Mouse (Mus musculus): ENCODE results near the gene Nxf1.

Nxf1 gene

DNA sequence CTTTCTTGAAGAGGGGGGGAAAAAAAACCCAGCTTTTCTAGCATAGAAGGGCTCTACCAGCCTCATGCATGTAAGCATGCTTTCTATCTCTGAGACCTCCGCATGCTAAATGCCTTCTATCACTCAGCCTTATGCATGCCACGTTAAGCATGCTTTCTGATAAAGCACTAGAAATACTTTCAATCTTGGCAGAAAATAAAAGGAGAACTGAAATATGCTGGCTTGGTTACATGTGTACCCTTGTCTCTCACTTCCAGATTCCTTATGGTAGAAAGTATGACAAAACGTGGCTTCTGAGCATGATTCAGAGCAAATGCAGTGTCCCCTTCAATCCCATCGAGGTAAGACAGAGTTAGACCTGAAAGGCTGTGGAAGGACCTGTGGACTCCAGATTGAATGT lies 6.4 kb downstream of the Nxf1 start:
- no peak for DNase-seq (ENCODE audit: low spot score in 2 of 2)

DNA sequence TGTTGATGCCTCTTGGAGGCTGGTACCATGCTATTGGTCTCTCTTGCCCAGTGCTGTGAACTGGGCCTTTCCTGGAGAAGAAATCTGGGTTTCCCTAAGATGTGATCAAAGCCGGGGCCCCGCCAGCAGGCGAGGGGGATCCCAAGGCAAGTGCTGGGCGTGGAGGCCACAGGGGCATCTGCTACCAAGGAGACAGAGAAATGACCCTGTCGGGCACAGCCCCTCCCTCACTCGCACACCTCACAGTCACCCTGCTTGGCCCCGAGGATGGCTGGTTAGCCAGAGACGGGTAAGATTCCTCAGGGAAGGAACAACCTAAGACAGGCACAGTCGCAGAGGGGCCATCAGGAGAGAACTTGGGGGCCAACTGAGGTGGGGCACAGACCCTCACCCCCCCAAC lies 8.7 kb downstream of the Nxf1 start:
- DNase-seq (ENCODE audit: low spot score in 2 of 2): no peak

DNA sequence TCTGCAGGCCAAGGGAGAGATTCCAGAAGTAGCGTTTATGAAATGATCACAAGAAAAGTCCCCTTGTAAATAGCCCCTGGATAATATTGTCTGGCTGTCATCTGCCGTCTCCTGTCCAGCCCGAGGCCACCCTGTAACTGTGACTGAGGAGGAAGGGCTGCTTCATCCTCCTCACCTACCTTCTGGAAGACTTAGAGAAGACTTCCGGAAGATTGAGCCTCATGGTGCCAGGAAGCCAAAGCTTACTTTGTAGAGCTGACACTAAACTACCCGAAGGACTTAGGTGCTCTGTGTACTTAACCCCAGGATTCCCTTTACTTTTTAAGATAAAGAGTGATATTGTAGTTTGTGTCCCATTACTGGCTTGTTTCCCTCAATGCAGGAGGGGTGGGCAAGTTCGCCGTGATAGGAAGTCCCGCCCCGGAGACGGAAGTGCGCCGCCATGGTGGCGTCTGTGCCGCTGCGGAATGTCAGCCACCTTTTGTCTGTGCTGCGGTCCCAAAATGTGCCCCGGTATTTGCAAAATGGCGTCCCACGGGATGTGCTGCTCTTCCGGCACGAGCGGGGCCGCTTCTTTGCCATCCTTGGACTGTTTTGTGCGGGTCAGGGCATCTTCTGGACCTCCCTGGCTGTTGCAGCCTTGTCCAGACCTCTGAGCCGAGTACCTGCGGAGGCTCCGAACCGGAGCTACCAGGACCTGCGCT lies 13.8 kb downstream of the Nxf1 start, which contains the start of gene Tmem223:
Tmem223 (plus strand) TSS at position 430 of the 704 bp plus-strand sequence.
- DNase-seq (ENCODE audit: low spot score in 2 of 2): peak; percentile 69 to 79

DNA sequence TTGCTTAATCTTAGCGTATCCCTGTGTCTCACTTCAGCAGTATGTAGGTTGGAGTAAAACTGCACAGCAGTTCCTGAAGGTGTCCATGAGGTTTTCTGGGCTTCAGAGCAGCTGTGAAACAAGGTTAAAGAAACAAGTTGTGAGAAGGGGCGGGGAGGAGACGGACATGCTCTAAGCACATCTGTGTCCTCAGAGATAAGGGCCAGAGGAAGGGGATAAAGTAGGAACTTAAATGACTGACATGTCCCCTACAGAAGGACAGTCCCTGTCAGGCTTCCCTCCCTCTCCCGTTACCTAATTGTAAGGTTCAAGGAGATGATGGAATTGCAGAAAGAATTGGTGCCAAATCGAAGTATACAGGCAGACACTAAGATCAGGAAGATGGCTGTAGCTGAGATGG lies 16.1 kb downstream of the Nxf1 start:
- DNase-seq (ENCODE audit: low spot score in 2 of 2): no peak

DNA sequence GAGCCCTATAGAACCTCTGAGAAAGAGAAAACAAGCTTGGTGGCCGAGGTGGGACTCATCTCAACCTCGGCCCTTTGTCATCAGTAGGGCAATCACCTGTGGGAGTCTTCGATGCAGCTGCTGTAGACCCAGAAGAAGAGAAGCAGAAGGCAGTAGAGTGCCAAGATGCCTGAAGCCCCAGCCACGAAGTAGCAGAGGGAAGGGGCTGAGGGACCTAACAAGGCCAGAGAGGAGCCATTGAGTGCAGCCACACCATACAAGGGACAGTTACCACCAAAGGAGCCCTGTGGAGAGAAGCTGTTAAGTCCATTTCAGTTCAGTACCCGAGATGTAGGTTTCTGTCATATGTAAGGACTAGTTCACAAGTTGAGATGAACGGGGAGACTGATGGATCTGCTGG lies 16.5 kb downstream of the Nxf1 start:
- DNase-seq (ENCODE audit: low spot score in 2 of 2): no peak

DNA sequence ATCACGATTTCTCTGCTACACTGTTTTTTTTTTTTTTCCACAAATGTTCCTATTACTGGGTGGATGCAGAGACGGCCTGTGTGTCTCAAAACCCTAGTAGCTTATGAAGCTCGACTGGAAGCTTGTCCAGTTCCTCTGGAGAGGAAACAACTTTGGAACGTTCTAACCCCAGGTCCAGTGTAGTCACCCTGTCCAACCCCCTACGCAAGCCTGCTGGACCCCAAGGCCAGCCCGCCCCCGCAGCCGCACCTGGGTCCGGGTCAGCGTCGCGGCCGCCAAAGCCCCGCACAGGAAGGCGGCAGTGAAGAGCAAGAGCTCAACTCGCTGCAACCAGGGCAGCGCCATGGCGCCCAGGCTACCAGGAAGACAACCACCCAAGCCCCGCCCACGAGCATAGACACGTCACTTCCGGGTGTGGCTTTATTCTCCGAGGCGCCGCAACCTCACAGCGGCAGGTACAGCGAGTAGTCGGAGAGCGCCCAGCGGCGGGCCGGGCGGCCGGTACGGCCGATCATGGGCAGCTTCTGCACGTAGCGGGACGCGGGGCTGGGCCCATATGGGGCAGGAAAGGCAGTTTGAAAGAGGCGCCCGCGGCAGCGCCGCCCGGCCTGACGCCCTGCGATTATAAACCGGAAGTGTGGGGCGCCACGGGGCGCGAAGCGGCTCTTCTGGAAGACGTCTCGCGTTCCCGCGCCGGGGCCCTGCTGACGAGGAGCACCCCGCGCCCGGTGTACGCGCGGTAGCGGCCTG lies 17.4 kb downstream of the Nxf1 start, which contains the start of gene Tmem179b:
Tmem179b (minus strand) TSS at position 382 of the 750 bp plus-strand sequence.
- peak; percentile 95 to 97 for DNase-seq (ENCODE audit: low spot score in 2 of 2)

DNA sequence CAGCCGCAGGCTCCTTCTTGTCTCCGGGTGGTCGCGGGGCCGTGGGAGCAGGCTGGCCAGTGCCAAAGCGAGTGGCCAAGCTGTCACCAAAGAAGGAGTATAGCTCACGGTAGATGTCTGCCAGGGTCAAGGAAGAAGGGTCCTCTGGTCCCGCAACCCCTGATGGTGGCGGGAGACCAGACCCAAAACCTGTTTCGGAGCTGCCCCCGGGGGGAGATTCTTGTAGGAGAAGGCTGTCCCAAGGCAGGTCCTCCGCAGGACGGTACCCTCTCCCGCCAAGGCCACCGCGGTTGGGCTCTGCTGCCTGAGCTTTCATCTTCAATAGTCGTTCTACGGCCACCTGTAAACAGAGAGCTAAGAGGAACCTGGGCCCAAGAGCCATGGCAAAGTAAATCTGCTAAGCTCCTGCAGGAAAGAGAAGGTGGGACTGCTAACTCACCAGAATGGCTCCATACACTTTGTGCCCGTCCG lies 18.1 kb downstream of the Nxf1 start:
- DNase-seq (ENCODE audit: low spot score in 2 of 2): peak in 1 of 2 experiments; percentile 23

DNA sequence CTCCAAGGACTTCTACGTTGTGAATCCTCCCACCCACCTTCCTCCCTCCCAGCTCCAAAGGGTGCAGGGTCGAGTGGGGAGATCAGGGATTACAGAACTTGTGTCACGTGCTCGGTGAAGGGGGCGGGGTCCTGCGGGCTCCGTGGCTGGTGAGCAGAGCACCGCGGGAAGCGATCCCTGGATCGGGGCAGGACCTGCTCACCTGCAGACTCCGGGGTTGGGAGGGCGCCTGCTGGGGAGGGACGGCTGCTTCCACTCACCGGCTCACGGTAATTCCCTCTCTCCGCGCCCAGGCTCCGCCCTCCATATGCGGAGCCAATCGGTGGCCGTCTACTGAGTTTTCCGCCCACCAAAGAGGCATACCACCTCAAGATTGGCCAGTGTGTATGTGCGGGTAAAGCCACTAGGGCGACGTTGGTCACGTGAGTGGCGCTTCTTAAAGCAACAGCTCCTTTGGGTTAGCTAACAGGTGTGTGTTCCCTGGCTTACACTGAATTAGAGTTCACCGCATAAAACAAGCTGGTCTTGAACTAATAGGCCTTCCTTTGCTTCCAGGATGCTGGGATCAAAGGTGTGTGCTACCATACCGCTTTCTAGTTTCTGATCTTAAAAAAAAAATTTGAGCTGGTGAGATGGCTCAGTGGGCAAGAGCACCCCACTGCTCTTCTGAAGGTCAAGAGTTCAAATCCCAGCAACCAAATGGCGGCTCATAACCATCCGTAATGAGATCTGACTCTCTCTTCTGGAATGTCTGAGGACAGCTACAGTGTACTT lies 29.3 kb downstream of the Nxf1 start, which contains the start of gene Taf6l:
Taf6l (minus strand) TSS at position 410 of the 774 bp plus-strand sequence.
- DNase-seq (ENCODE audit: low spot score in 2 of 2): peak; percentile 84 to 90

DNA sequence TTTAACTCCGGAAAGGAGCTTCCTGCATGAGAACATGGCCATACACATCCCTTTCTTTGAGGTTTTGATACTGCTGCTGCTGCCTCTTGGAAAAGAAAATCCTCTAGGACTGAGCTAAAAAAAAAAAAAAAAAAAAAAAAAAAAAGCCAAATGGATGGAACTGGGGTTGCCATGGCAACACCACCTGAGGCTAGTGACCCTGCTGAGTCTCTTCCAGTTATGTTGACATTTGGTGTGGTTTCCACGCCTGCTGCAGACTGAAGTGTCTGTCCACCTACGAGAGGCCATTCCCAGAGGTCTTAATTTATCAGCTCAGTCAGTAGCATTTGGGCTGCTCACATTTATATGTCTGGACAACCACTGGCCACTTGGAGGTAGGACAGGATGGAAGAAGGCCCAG lies 31.6 kb downstream of the Nxf1 start:
- no peak for DNase-seq (ENCODE audit: low spot score in 2 of 2)

DNA sequence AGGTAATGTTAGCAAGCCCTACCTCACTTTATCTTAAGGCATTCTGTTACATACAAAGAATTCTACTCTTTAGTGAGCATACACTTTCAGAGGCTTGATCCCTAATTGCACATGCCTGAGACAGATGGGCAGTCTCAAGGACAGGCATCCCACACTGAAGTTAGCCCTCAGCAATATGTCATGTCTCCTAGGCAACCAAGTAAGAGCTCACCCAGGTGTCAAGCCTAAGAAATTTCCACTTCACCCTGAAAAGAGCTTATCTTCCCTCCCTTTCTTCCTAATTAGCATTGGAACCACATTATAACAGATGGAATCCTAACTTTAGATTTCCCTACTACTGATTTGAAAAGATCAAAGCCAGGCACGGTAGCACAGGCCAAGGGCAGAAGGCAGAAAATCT lies 32.3 kb downstream of the Nxf1 start:
- no peak for DNase-seq (ENCODE audit: low spot score in 2 of 2)

DNA sequence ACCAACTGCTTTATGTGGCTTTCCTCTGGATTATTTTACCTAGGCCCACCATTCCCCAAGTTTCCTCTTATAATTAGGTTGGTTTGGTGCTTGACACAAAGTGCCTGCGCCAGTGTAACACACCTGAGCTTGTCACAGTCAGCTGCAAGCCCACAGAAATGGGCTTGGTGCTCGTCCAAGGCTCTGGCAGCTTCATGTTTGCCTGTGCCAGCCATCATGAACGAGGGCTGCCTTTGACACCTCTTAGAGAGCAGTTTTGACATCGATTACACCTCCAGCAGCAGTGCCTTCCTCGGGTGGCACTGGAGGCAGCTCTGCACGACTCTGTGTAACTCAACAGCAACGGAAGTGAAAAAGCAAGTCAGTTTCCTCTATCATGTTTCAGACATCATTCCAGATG lies 33.3 kb downstream of the Nxf1 start:
- DNase-seq (ENCODE audit: low spot score in 2 of 2): no peak

DNA sequence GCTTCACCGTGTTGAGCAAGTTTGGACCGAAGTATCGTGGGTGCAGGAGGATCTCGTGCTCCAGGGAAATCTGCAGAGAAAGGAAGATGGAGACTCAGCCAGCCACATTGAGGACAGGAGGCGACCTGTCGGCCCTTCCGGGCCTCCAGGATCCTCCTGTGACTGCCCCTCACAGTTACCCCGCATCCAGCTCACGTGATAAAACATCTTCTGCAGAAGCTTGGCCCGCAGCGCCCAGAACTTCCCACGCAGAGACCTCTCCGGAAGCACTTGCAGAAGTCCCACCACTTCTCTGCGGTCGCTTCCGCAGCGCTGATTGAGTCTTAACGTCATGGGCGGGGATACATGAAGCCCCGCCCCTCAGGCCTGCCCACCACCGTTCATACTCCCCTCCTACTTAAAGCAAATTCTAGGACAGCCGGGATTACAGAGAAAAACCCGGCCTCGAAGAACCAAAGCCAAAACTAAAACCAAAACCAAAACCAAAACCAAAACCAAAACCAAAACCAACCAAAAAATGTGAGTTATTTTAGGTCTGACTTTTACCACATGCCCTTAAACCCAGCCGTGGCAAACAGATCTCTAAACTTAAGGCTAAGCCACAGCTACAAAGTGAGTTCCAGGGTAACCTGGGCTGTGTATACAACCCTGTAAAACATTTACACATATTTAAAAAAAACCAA lies 41.5 kb downstream of the Nxf1 start, which contains the start of gene Polr2g:
Polr2g (minus strand) TSS at position 314 of the 683 bp plus-strand sequence.
- DNase-seq (ENCODE audit: low spot score in 2 of 2): peak; percentile 83 to 91

DNA sequence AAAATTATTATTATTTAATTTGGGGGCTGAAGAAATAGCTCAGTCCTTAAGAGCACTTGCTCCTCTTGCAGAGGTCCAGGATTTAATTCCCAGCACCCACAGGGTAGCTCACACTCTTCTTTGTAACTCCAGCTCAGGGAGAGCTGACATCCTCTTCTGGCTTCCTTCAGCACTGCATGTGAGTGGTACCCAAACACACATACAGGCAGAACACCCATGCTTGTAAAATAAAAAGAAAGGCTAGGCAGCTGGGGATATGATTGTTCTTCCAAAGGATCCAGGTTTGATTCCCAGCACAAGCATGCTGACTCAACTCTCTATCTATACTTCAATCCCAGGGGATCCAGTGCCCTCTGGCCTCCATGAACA lies 42.1 kb downstream of the Nxf1 start:
- no peak for DNase-seq (ENCODE audit: low spot score in 2 of 2)

DNA sequence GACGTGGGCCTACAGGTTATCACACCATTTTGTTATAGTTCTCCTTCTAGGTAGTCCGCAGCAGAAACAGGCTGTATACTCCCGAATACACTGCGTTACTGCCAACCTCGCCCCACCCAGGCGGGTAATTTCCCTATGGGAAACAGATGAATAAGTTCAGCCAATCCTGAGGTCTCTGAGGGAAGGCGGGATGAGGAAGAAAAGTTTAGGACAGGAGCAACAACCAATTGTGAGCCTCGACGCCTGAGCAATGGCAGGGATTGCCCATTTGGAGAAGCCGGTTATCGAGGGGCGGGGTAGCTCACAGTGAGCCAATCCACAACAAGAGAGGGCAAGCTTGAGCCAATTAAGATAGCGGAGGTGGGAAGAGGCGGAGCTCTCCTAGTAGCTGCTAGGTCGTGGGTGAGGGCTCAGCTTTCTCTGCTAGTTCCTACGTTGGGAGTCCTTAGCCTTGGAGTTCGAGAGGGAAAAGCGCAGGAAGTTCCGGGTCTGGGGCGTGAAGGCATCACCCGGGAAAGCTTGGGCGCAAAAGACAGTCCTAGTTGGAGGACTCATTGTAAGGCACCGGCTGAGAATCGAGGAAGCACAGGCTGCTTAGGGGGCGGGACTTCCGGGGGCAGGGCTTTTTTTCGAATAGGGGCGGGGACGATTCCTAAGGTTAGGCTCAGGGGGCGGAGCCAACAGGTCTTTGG lies 45.4 kb downstream of the Nxf1 start, which contains the start of gene Zbtb3:
Zbtb3 (plus strand) TSS at position 426 of the 692 bp plus-strand sequence.
- DNase-seq (ENCODE audit: low spot score in 2 of 2): peak; percentile 88 to 94

DNA sequence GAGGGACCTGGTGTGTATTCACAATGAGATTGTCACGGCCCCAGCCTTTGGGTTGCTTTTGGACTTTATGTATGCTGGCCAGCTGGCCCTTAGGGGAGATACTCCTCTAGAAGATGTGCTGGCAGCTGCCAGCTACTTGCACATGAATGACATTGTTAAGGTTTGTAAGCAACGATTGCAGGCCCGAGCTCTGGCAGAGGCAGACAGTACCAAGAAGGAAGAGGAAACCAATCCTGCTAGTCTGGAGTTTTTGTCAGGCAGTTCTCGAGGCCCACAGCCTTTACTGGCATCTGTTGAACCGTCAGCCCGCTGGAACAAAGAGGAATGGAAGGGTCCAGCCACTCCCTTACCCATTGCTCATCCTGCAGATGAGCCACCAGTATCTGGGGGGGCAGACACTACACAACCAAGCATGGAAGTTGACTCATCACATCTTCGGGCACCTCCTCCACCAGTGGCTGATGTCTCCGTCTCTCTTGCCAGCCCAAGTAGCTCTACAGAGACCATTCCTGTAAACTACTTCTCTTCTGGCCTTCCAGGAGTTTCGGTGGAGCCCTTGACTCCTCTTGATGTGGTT lies 46.4 kb downstream of the Nxf1 start:
- no peak for DNase-seq (ENCODE audit: low spot score in 2 of 2)

DNA sequence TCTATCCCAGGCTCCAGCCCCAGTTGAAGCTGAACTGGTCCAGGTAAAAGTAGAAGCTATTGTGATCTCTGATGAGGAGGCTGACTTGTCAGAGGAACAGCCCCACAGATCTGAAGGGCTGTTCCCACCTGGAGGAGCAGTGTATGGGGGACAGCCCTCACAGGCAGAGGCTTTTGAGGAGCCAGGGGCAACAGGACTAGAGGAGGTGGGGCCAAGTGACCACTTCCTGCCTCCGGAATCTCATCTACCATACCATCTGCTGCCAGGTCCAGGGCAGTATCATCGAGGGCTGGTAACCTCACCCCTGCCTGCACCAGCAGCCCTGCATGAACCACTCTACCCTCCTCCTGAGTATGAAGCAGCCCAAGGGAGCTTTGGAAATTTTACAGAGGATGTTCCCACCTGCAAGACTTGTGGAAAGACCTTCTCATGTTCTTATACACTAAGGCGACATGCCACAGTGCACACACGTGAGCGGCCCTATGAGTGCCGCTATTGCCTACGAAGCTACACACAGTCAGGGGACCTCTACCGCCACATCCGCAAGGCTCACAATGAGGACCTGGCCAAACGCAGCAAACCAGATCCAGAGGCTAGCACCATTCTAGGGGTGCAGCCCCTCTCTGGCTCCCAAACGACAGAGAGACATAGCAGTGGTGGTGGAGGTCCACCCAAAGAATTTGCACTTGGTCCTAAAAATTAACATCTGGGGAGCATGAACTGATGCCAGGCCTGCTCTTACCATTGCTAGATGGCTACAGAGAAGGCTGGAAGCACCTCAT lies 47.2 kb downstream of the Nxf1 start:
- no peak for DNase-seq (ENCODE audit: low spot score in 2 of 2)

DNA sequence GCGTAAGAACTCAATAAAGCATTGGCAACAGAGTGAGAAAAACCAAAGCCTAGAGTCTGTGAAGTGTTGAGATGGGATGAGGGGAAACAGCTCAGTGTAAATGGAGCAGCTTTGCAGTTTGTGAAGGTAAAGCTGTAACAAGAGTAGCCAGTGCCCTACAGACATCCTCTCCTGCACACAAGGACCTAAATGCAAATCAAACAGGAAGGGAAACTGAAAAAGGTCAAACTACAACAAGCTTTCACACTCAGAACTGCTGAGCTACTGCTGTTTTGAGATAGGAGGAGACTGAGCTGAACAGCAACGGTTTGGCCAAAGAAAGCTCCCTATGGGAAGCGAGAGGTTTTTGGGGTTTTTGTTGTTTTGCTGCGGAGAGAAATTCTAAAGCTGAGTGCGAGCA lies 49.9 kb downstream of the Nxf1 start:
- DNase-seq (ENCODE audit: low spot score in 2 of 2): no peak

DNA sequence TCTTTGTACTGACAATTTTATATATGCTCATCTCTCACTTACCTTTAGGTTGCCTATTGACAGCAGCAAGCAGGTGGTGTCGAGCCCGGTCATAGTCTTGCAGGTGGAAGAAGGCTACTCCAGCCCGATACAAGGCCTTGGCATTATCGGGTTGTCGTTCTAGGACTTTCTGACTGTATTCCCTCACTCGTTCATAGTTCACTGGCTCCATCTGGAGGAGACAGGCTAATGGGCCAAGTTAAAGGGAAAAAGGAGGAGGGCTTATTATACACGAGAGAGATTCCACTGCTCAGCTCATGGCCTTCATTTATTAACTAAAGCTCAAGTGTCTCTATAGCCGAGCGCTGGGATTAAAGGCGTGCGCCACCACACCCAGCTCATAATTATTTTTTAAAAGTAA lies 58.9 kb downstream of the Nxf1 start:
- no peak for DNase-seq (ENCODE audit: low spot score in 2 of 2)

DNA sequence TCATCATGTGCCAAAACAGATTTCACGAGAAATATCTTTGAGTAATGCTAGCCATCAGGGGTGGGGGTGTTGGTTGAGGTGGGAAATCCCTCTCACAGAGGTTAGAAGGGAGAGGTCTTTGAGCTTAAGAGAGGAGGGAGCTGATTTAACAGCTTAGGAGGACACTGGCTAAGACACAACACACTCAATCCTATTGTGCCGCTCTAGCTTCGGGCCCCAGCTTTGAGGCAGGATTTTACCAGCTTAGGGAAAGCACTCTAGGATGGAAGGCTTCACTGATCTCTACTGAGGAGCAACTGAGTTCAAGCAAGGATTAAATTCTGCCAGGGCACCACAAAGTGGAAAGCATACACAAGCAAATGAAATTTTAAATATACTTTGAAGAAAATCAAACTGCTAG lies 60.1 kb downstream of the Nxf1 start:
- no peak for DNase-seq (ENCODE audit: low spot score in 2 of 2)
